Mouse (Mus musculus) gastrocnemius, postnatal 25 days (tissue): ENCODE results near the gene Zdhhc24. TPM values are rescaled to one million over a fixed set of nuclear protein-coding genes. Genes with fewer than 3 reads are reported as not detected.

Source experiments
- total RNA-seq, 2 experiments: library from RNA; stranded (reverse); gene quantifications; 1 replicate in 1 of 2; 2 replicates in 1 of 2; pipeline ENCODE4 v1.2.3; 2021

Gene Zdhhc24
- total RNA-seq, 2 experiments from 2014 or later: 2.4 to 2.8 TPM

Other genes with a start within 250 kb of the Zdhhc24 start
- not detected for gene Gm960, start 180.0 kb upstream of the Zdhhc24 start, total RNA-seq
- under 1 TPM; 0.08 to 0.31 TPM for gene Sptbn2, start 167.5 kb upstream of the Zdhhc24 start, total RNA-seq
- 1 to 10 TPM; 1.9 to 2.1 TPM for gene Rbm4b, start 122.2 kb upstream of the Zdhhc24 start, total RNA-seq
- gene Rbm4, start 84.8 kb upstream of the Zdhhc24 start, total RNA-seq: 10 to 100 TPM; 27.9 to 31.1 TPM
- gene Gm21992, start 67.1 kb upstream of the Zdhhc24 start, total RNA-seq: 1 to 10 TPM; 8.9 to 9.4 TPM
- 10 to 100 TPM; 11.1 to 11.2 TPM for gene Rbm14, start 67.0 kb upstream of the Zdhhc24 start, total RNA-seq
- 10 to 100 TPM; 26.3 to 27.1 TPM for gene Ccs, start 39.3 kb upstream of the Zdhhc24 start, total RNA-seq
- gene Ccdc87, start 39.3 kb upstream of the Zdhhc24 start, total RNA-seq: not detected
- gene Ctsf, start 23.5 kb upstream of the Zdhhc24 start, total RNA-seq: 10 to 100 TPM; 28.4 to 41.6 TPM
- gene Actn3, start 759 bp upstream of the Zdhhc24 start, total RNA-seq: 1,000 to 10,000 TPM; 7,181 to 7,860 TPM
- 1 to 10 TPM; 1.6 to 2.6 TPM for gene Bbs1, start 28.0 kb downstream of the Zdhhc24 start, total RNA-seq
- gene Dpp3, start 49.6 kb downstream of the Zdhhc24 start, total RNA-seq: 10 to 100 TPM; 15.6 to 23.4 TPM
- 1 to 10 TPM in 1 of 2 experiments, under 1 TPM in 1; 0.87 to 1.2 TPM for gene Peli3, start 64.5 kb downstream of the Zdhhc24 start, total RNA-seq
- 10 to 100 TPM; 57.6 to 59.6 TPM for gene Mrpl11, start 83.5 kb downstream of the Zdhhc24 start, total RNA-seq
- gene Npas4, start 111.6 kb downstream of the Zdhhc24 start, total RNA-seq: not detected
- gene Slc29a2, start 145.2 kb downstream of the Zdhhc24 start, total RNA-seq: 10 to 100 TPM in 1 of 2 experiments, 1 to 10 TPM in 1; 7.9 to 11.6 TPM
- gene B4gat1, start 160.2 kb downstream of the Zdhhc24 start, total RNA-seq: 10 to 100 TPM; 17.9 to 20.1 TPM
- 1 to 10 TPM in 1 of 2 experiments, under 1 TPM in 1; 0.26 to 1.4 TPM for gene AC124502.3, start 160.2 kb downstream of the Zdhhc24 start, total RNA-seq
- 10 to 100 TPM; 11.6 to 12.6 TPM for gene Brms1, start 162.7 kb downstream of the Zdhhc24 start, total RNA-seq
- 1 to 10 TPM; 1.3 to 2.1 TPM for gene Rin1, start 171.8 kb downstream of the Zdhhc24 start, total RNA-seq
- 10 to 100 TPM; 13.8 to 23.3 TPM for gene Cd248, start 189.4 kb downstream of the Zdhhc24 start, total RNA-seq
- not detected for gene Tmem151a, start 206.9 kb downstream of the Zdhhc24 start, total RNA-seq
- 10 to 100 TPM; 38.1 to 47.5 TPM for gene Yif1a, start 209.9 kb downstream of the Zdhhc24 start, total RNA-seq
- not detected for gene Cnih2, start 219.9 kb downstream of the Zdhhc24 start, total RNA-seq
- gene Rab1b, start 228.4 kb downstream of the Zdhhc24 start, total RNA-seq: 100 to 1,000 TPM; 113 to 127 TPM
- gene Klc2, start 239.9 kb downstream of the Zdhhc24 start, total RNA-seq: 10 to 100 TPM; 51.9 TPM